Mouse (Mus musculus): ENCODE data around the gene Gm27021. TPM values are rescaled to one million over a fixed set of nuclear protein-coding genes. Genes with fewer than 3 reads are reported as not detected.

The Gm27021 gene
- total RNA-seq (2021): under 1 TPM in 1 of 2 experiments, not detected in 1; 0.69 TPM
- long read RNA-seq, experiment 1, partial matches to known transcripts: 3 of 9 reads
- long read RNA-seq, experiment 1, other reads (novel, unspliced or antisense): 5 of 9 reads
- long read RNA-seq, experiment 2, partial matches to known transcripts: 4 of 5 reads
- long read RNA-seq, experiment 2, other reads (novel, unspliced or antisense): 0 of 5 reads

- peak within 1 kb of the TSS; percentile 97 for H3K27ac ChIP-seq
- 0 out of 2 replicates have a peak, but pooled peaks have one; percentile 35 for TF ChIP-seq CTCF (conservative IDR thresholded peaks at IDR 0.05)
- H3K4me3 ChIP-seq: peak within 1 kb of the TSS; percentile 100
- peak; percentile 88 to 89 for DNase-seq (ENCODE audit: low spot score in 2 of 2)
Measured at GRCm38 (mm10) chr8:120667561-120668373, at the start of gene Gm27021, which contains the start of gene Cox4i1. Gm27021 (minus strand) TSS chr8:120668079. Cox4i1 (plus strand) TSS chr8:120668222.

DNA sequence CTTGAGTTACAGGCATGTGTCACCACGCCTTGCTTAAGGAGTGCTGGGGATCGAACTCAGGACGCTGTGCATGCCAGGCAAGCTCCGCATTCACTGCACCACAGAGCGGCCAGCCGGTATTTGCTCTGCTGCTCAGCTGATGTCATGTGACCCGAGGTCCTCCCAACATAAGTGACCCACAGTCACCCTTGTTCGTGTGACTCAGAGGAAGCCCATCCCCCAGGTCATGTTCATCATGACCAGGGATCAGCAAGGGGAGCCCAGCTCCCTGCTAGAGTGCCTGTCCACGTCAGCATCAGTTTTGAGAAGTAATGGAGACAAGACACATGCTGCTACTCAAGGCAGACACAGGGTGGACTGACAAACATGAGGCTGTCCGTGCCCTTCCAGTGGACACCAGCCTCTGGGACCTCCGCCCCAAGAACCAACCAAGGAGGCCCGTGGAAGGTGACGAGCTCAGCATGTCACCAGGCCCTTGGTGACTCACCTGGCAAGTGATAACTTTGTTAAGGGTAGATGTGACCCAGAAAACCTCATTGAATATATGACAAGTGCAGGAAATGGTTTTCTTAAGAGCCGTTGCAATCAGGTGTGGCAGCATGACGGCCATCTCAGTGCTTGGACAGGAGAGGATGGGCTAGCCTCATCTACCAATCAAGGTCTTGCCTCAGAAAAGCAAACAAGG, 48.3 kb upstream of the Gm27021 start:
- H3K27ac ChIP-seq: no peak overlapping the region
- no peak for TF ChIP-seq CTCF (conservative IDR thresholded peaks at IDR 0.05)
- DNase-seq (ENCODE audit: low spot score in 2 of 2): no peak
- H3K4me3 ChIP-seq: no peak overlapping the region

DNA sequence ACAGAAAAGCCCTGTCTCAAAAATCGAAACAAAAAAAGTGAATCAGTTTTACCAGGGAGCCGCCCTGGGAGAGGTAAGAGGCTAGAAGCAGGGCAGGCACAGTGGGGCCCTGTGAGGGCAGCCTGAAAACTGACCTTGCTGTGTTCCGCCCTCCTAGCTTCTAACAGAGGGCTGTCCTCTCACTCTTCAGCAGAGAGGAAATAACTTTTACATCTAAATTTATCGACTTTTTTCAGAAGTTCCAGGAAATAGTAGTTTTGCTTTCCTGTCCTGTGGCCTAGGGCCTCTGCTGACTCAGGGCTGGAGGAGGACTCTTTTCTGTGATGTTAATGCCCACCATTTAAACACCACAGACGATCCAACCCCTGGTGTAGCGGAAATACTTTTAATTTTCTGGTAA, 47.3 kb upstream of the Gm27021 start:
- no peak overlapping the region for H3K27ac ChIP-seq
- no peak for DNase-seq (ENCODE audit: low spot score in 2 of 2)
- TF ChIP-seq CTCF (conservative IDR thresholded peaks at IDR 0.05): no peak
- no peak overlapping the region for H3K4me3 ChIP-seq

- H3K4me3 ChIP-seq: no peak overlapping the region
- no peak for DNase-seq (ENCODE audit: low spot score in 2 of 2)
- H3K27ac ChIP-seq: no peak overlapping the region
- no peak for TF ChIP-seq CTCF (conservative IDR thresholded peaks at IDR 0.05)
Measured at GRCm38 (mm10) chr8:120709176-120709575, 41.3 kb upstream of the Gm27021 start.

DNA sequence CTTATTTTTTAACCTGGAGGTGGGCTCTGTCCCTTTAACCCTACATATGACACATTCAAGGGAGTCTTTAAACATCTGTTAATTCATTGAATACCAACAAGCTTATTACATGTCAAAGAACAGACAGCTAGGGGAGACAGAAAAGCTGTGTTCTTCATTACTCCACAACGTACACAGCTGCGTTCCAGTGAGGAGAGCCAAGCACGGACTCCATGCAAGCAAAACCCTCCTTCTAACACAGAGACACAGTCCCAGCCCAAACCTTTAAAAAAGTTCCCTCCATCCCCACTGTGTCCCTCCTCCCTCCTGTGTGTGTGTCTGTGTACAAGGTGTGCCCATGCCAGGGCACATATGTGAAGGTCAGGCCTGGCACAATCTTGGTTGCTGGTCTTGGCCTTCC, 38.3 kb upstream of the Gm27021 start:
- no peak for TF ChIP-seq CTCF (conservative IDR thresholded peaks at IDR 0.05)
- Histone ChIP-seq H3K4me3 (no peak overlapping the region), H3K27ac (no peak overlapping the region)
- DNase-seq (ENCODE audit: low spot score in 2 of 2): no peak

- Histone ChIP-seq H3K4me3 (no peak overlapping the region), H3K27ac (no peak overlapping the region)
- no peak for DNase-seq (ENCODE audit: low spot score in 2 of 2)
- TF ChIP-seq CTCF (conservative IDR thresholded peaks at IDR 0.05): no peak
Measured at GRCm38 (mm10) chr8:120705163-120705562, 37.3 kb upstream of the Gm27021 start.

DNA sequence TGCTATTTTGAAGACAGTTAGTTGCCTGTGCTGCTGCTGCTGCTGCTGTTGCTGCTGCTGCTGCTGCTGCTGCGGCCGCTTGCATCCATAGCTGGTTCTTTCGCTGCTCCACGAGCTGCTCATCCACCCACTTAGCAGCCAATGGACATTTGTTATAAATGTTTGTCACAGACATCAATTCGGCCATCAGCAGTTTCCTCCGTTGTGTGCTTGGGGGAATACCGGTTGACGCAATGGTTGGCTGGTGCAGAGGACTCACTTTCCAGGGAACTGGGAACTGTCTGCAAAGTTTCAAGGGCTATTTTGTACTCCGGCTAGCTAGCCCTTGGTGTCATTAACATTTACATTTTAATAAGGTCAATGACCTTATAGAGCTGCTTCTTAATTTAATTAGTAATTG, 36.3 kb upstream of the Gm27021 start:
- no peak overlapping the region for H3K27ac ChIP-seq
- no peak for DNase-seq (ENCODE audit: low spot score in 2 of 2)
- no peak for TF ChIP-seq CTCF (conservative IDR thresholded peaks at IDR 0.05)
- no peak overlapping the region for H3K4me3 ChIP-seq

- TF ChIP-seq CTCF (conservative IDR thresholded peaks at IDR 0.05): no peak
- DNase-seq (ENCODE audit: low spot score in 2 of 2): no peak
Measured at GRCm38 (mm10) chr8:120701758-120702465, 34.0 kb upstream of the Gm27021 start.

GRCm38 (mm10) chr8:120700053-120700452, 32.2 kb upstream of the Gm27021 start:
- H3K4me3 ChIP-seq: no peak overlapping the region
- H3K27ac ChIP-seq: no peak overlapping the region; the same call in 1 of the 2 replicates
- DNase-seq (ENCODE audit: low spot score in 2 of 2): no peak
- no peak for TF ChIP-seq CTCF (conservative IDR thresholded peaks at IDR 0.05)

More at GRCm38 (mm10) chr8:120701758-120702465, 34.0 kb upstream of the Gm27021 start:
- no peak overlapping the region for H3K27ac ChIP-seq
- no peak overlapping the region for H3K4me3 ChIP-seq

DNA sequence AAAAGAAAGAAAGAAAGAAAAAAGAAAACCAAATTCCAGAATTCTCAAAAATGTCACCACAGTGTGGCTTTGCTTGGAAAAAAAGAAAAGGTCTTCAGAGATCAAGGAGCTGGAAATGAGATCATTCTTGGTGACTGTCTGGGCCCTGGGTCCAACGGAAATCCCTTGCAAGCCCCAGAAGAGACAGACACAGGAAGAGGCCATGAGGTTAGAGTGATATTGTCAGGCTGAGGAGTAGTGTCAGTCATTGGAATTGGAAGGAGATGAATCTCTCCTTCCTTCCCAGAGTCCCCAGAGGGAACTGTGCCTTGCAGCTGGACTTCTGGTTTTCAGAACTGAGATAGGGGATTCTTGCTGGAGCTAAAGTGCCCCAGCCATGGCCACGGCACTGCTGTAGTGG, 31.7 kb upstream of the Gm27021 start:
- DNase-seq (ENCODE audit: low spot score in 2 of 2): no peak
- TF ChIP-seq CTCF (conservative IDR thresholded peaks at IDR 0.05): no peak
- Histone ChIP-seq H3K27ac (no peak overlapping the region; the same call in 1 of the 2 replicates), H3K4me3 (no peak overlapping the region)

DNA sequence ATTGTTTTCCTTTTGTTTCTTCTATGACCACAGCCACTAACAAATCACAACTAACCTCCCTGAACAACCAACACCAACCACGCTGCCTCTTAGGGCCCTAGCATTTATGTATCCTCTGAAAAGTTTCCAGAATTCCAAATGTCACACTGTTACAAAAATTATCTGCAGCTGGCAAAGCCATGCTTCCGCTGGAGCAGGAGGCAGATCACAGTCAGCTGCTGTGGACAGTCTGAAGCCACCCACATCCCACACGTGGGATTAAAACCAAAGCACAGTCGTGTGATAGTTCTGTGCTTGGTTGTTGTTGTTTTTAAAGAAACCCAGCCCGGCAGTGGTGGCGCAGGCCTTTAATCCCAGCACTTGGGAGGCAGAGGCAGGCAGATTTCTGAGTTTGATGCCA, 31.2 kb upstream of the Gm27021 start:
- Histone ChIP-seq H3K4me3 (no peak overlapping the region), H3K27ac (peak overlapping the region; percentile 39; the same call in 1 of the 2 replicates)
- TF ChIP-seq CTCF (conservative IDR thresholded peaks at IDR 0.05): no peak
- no peak for DNase-seq (ENCODE audit: low spot score in 2 of 2)

GRCm38 (mm10) chr8:120698426-120698825, 30.5 kb upstream of the Gm27021 start:
- Histone ChIP-seq H3K27ac (peak overlapping the region; percentile 39; the same call in 1 of the 2 replicates), H3K4me3 (no peak overlapping the region)
- no peak for TF ChIP-seq CTCF (conservative IDR thresholded peaks at IDR 0.05)
- no peak for DNase-seq (ENCODE audit: low spot score in 2 of 2)

- peak overlapping the region; percentile 39; the same call in 1 of the 2 replicates for H3K27ac ChIP-seq
- no peak overlapping the region for H3K4me3 ChIP-seq
- DNase-seq (ENCODE audit: low spot score in 2 of 2): no peak
- TF ChIP-seq CTCF (conservative IDR thresholded peaks at IDR 0.05): peak; percentile 64
Measured at GRCm38 (mm10) chr8:120697979-120698272, 30.0 kb upstream of the Gm27021 start.

Measured in layer of hippocampus, adult 2 months (tissue).